Mouse (Mus musculus) left cerebral cortex, adult 2 months (tissue): ENCODE results near the gene Uggt2. TPM values are rescaled to one million over a fixed set of nuclear protein-coding genes. Genes with fewer than 3 reads are reported as not detected.

ENCODE experiments used
- DNase-seq, 2 experiments: peaks; one replicate each; pipeline ENCODE4 v3.0.0; 2021 to 2022; ENCODE audit warnings: low spot score in 2 of 2, mixed read lengths in 1 of 2; ENCODE audit errors: extremely low spot score in 1 of 2
- H3K27ac ChIP-seq: fragments of 200-600 bp; 2 replicates; pipeline ENCODE4 v1.8.1; 2022
- H3K4me3 ChIP-seq: fragments of 200-600 bp; 2 replicates; pipeline ENCODE4 v1.8.1; 2022
- CTCF ChIP-seq: fragments of 200-600 bp; IDR thresholded peaks from 2 replicates; pipeline ENCODE4 v1.8.1; 2022; ENCODE audit warnings: antibody characterized with exemption, mild to moderate bottlenecking, moderate library complexity
- intact Hi-C: fragments of 180-260 bp; cut with DNase I; formaldehyde crosslinking; loops from one replicate; pipeline ENCODE4 v1.15.1; 2025
- total RNA-seq, 2 experiments: library from RNA; stranded (reverse); gene quantifications; 2 replicates each; pipeline ENCODE4 v1.2.3; 2021

Uggt2 gene
- total RNA-seq, 2 experiments from 2014 or later: 29.2 to 33.8 TPM

GRCm38 (mm10) chr14:119027130-119027529 is 72.1 kb downstream of the Uggt2 start:
- intact Hi-C loops: loop anchor here (2.0 to 5.0 kb wide), 3 partner anchors 38 to 205 kb away; no protein-coding TSS in a partner anchor
- DNase-seq: peak; percentile 47 to 60
- Histone ChIP-seq H3K4me3 (no peak overlapping the region), H3K27ac (no peak overlapping the region)
- peak; percentile 91 for TF ChIP-seq CTCF

GRCm38 (mm10) chr14:119025889-119026288 is 73.3 kb downstream of the Uggt2 start:
- no peak for DNase-seq
- no peak overlapping the region for H3K27ac ChIP-seq
- intact Hi-C loops: loop anchor here (2.0 to 5.0 kb wide), 3 partner anchors 37 to 204 kb away; no protein-coding TSS in a partner anchor

GRCm38 (mm10) chr14:119013549-119013948 is 85.7 kb downstream of the Uggt2 start:
- peak overlapping the region; percentile 80 for H3K27ac ChIP-seq

More at GRCm38 (mm10) chr14:119025889-119026288, 73.3 kb downstream of the Uggt2 start:
- H3K4me3 ChIP-seq: no peak overlapping the region
- TF ChIP-seq CTCF: peak; percentile 39

GRCm38 (mm10) chr14:119012607-119013431 is 86.4 kb downstream of the Uggt2 start:
- peak; percentile 69 to 78 for DNase-seq
- TF ChIP-seq CTCF: no peak; the same call in 1 of the 2 replicates
- intact Hi-C loops: no loop called here
- H3K27ac ChIP-seq: peak overlapping the region; percentile 80
- peak overlapping the region; percentile 18 for H3K4me3 ChIP-seq

More at GRCm38 (mm10) chr14:119013549-119013948, 85.7 kb downstream of the Uggt2 start:
- intact Hi-C loops: no loop called here
- TF ChIP-seq CTCF: no peak
- DNase-seq: peak; percentile 29 to 40
- peak overlapping the region; percentile 18 for H3K4me3 ChIP-seq

- intact Hi-C loops: no loop called here
- DNase-seq: no peak
- H3K4me3 ChIP-seq: no peak overlapping the region
- H3K27ac ChIP-seq: no peak overlapping the region
- no peak for TF ChIP-seq CTCF
Observed at GRCm38 (mm10) chr14:119009531-119009930, 89.7 kb downstream of the Uggt2 start.

- no peak for TF ChIP-seq CTCF
- Histone ChIP-seq H3K4me3 (peak overlapping the region; percentile 63), H3K27ac (peak overlapping the region; percentile 85)
- intact Hi-C loops: no loop called here
- DNase-seq: no peak
Observed at GRCm38 (mm10) chr14:119008031-119008590, 91.1 kb downstream of the Uggt2 start.

- H3K27ac ChIP-seq: peak overlapping the region; percentile 87
- H3K4me3 ChIP-seq: peak overlapping the region; percentile 63
- no peak for TF ChIP-seq CTCF
- peak; percentile 94 to 96 for DNase-seq
- intact Hi-C loops: no loop called here
Observed at GRCm38 (mm10) chr14:119007103-119007951, 91.9 kb downstream of the Uggt2 start.

- H3K27ac ChIP-seq: peak overlapping the region; percentile 87
- peak overlapping the region; percentile 63 for H3K4me3 ChIP-seq
- DNase-seq: no peak
- no peak for TF ChIP-seq CTCF
- intact Hi-C loops: no loop called here
Observed at GRCm38 (mm10) chr14:119006441-119007102, 92.7 kb downstream of the Uggt2 start.

- no peak for TF ChIP-seq CTCF
- intact Hi-C loops: no loop called here
- DNase-seq: no peak
- H3K27ac ChIP-seq: peak overlapping the region; percentile 87
- H3K4me3 ChIP-seq: peak overlapping the region; percentile 63; the same call in 1 of the 2 replicates
Observed at GRCm38 (mm10) chr14:119005834-119006233, 93.4 kb downstream of the Uggt2 start.

- peak; percentile 57 for TF ChIP-seq CTCF
- no peak for DNase-seq
- Histone ChIP-seq H3K27ac (no peak overlapping the region), H3K4me3 (no peak overlapping the region)
- intact Hi-C loops: no loop called here
Observed at GRCm38 (mm10) chr14:119003320-119003719, 95.9 kb downstream of the Uggt2 start.

GRCm38 (mm10) chr14:118995226-118995925 is 103.9 kb downstream of the Uggt2 start:
- Histone ChIP-seq H3K27ac (no peak overlapping the region), H3K4me3 (no peak overlapping the region)
- DNase-seq: no peak
- intact Hi-C loops: no loop called here
- TF ChIP-seq CTCF: no peak
